Mouse (Mus musculus) layer of hippocampus, postnatal 14 days (tissue): ENCODE data around the gene Zfp61. TPM values are rescaled to one million over a fixed set of nuclear protein-coding genes. Genes with fewer than 3 reads are reported as not detected.
A peak's percentile ranks its signal among the peaks of the same experiment; 100 is the strongest.
"Not testable (repeated sequence)": the region's sequence is repeated elsewhere in the genome, so short reads cannot be mapped to it uniquely, and the experiment has no call there.

Source experiments
- DNase-seq, 2 experiments: peaks; one replicate each; pipeline ENCODE4 v3.0.0; 2021 to 2022; ENCODE audit warnings: low spot score in 2 of 2, mixed read lengths in 1 of 2
- total RNA-seq, 2 experiments: library from RNA; stranded (reverse); gene quantifications; 2 replicates each; pipeline ENCODE4 v1.2.3; 2021

Gene Zfp61
- total RNA-seq, 2 experiments from 2014 or later: 20.5 to 21.1 TPM

DNA sequence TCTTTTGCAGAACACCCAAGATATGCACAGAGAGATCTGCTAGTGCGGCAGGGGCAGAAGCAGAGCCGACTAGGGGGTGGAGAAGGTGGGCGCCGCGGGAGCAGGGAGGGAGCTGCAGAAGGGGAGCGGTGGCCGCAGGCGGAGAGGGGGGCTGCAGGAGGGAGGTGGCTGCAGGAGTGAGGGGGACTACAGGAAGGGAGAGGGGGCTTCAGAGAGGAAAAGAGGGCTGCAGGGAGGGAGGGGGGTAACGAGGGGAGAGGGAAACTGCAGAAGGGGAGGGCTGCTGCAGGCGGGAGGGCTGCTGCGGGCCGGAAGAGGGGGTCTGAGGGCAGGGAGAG, 2.4 kb downstream of the Zfp61 start:
- DNase-seq: no peak

DNA sequence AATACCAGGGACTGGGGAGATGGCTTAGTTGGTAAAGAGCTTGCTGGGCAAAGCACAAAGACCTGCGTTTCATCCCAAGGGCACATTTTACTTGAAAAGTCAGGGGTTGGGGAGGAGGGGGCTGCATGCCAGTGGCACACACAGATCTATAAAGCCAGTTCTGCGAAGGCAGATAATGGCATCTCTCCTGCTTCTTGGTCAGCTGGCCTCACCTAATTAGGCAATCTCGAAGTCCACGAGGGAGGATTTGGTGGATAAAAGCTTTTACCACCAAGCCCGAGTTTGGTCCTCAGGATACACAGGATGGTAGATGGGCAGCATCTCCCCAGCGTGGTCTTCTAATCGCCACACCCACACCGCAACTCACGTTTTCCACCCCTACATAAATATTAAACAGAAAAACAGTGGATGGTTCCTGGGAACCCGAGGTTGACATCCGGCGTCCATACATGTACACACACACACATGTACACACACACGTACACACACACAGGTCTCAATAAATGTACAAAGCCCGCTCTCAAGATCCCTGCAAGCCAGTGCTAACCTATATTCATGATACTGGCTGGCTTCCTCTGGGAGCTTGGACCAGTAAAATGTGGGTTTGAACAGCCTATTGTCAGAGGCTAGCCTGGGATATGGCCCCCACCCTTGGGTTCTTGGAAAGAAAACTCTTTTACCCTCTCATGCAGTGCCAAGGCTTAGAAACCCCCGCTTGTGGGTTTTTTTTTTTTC, 3.5 kb downstream of the Zfp61 start:
- DNase-seq: no peak

DNA sequence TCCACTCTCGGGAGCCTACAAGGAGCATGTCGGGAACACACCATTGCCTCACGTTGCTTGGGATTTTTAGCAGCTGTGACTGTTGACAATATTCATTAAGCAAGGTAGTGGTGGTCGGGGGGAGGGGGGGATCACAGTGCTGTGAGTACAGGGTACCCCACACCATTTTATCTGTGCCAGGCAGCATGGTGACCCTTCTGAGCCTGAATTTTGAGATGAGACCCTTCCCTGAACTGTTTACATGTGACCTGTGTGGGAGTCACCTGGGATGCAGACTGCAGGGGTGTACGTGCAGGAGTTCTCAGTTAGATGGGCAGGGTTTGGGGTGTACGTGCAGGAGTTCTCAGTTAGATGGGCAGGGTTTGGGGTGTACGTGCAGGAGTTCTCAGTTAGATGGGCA, 4.6 kb downstream of the Zfp61 start:
- DNase-seq: no peak

DNA sequence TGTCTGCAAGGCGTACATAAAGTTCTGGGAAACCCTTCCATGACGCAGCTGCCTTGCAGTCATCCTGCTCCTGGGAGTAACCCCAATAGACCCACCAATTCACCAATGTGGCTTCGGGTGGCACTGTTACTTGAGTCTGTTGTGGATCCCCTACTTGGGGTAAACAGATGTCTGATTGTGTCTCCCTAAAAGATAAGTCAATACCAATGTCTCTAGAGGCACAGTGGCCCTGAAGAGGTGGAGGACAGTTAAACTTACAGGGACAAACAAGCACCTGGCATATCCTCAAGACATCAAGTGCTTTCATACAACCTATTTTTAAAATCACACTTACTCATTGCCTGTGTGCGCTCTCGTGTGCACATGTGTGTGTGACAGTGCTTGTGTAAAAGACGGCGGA, 5.7 kb downstream of the Zfp61 start:
- no peak for DNase-seq

DNA sequence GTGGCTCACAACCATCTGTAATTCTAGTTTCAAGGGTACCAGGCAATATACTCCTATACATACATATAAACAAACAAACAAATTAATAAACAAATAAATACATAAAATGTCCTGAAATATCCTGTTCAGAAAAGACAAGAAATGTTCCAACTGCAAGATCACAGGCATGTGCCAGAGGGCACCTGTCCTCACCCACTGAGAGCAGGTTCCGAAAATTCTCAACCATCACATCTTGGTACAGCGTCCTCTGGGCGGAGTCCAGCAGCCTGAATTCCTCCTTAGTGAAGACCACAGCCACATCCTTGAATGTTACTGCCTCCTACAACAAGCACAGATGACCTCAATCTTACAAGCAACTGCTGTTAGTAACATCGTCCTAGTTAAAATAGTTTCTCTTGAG, 6.3 kb downstream of the Zfp61 start:
- DNase-seq: no peak

DNA sequence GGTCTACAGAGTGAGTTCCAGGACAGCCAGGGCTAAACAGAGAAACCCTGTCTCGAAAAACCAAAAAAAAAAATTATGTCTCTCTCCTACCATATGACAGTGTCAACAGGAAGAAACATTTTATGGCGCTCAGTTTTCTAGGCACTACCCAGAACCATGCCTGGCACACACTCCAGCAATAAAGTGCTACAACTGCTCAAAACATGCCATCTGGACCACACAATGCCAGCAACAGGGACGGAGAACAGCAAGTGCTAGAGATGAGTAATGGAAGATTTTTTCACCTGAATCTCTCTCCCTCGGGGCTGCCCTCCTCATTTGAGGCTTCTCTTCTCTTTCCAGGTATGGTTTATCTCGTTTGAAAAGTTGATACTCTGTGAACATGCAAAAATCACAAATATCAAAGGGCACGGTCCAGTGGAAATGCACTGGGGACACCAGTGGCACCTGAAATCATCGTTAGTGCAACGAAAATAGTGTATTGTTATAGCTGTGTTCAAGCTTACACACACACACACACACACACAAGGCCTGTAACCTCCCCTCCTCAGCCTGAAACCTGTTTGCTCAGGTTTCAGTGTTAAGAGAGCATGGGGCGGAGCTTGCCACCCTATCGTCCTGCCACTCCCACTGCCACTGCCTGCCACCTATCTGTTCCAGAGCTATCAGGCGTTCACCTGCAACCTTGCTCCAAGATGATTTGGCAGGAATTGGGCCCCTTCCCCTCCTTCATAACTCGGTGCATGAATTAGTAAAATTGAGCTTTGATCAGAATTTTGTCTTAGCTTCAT, 7.8 kb downstream of the Zfp61 start:
- DNase-seq: peak in 1 of 2 experiments; percentile 49

DNA sequence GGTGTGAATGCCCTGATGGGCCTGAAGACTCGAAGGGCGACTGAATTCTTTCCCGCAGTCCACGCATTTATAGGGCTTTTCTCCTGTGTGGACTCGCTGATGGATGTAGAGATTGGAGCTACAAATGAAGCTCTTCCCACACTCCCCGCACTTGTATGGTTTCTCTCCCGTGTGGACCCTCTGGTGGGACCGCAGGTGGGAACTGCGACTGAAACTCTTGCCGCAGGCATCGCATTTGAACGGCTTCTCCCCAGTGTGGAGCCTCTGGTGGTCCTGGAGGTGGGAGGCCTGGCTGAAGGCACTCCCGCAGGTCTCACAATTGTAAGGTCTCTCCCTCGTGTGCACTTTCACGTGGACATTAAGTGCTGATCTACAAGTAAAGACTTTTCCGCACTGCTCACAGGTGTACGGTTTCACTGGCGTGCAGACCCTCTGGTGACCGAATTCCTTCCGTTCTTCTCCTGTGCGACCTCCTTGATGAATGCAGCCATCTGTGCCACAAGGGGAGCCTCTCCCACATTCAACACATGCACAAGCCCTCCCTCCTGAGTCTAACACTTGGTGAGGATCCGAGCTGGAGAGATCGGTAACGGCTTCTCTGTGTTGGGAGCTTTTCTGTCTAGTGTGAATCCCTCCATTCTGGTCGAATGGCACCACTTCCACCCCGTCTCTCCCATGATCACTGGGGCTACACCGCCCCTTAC, 9.5 kb downstream of the Zfp61 start:
- no peak for DNase-seq

DNA sequence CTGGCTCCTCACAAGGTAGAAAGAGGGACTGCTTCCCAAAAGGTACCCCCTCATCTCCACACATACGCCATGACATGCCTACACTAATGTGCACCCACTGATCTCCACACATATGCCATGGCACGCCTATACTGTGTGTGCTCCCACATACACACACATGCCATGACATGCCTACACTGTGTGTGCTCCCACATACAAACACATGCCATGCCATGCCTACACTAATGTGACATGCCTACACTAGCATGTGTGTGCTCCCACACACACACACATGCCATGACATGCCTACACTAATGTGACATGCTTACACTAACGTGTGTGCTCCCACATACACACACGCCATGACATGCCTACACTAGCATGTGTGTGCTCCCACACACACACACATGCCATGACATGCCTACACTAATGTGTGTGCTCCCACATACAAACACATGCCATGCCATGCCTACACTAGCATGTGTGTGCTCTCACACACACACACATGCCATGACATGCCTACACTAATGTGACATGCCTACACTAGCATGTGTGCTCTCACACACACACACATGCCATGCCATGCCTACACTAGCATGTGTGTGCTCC, 10.8 kb downstream of the Zfp61 start:
- no peak for DNase-seq

DNA sequence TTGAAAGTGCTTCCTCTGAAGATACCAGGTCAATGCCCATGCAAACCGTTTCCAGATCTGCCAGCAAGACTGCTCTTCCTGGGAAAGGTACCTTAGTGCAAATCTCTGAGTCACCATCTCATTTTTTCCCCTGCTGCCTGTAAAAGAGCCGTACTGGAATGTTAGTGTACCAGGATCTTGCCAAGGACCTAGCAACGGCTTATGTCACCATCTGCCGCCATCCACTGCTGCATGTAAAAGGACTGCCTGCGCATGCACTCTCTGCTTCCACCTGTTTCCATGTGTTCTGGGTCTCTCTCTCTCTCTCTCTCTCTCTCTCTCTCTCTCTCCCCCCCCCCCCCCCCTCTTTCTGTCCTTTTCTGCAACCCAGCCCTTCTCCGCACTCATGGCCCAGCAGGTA, 12.5 kb downstream of the Zfp61 start:
- DNase-seq: peak in 1 of 2 experiments; percentile 64

DNA sequence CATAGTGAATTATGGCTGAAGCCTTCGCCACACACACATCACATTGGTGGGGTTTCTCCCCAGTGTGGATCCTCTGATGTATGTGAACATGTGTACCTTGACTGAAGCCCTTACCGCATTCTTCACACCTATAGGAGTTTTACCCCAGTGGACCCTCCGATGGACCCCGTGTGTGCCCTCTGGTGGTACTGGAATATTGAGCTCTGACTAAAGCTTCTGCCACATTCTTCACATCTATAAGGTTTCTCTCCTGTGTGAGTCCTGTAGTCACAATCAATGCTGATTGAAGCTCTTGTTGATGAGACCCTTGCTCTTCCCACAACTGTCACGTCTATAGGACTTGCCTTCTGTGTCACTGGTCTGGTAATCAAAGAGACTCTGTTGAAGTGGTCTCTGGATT, 13.4 kb downstream of the Zfp61 start:
- DNase-seq: no peak

DNA sequence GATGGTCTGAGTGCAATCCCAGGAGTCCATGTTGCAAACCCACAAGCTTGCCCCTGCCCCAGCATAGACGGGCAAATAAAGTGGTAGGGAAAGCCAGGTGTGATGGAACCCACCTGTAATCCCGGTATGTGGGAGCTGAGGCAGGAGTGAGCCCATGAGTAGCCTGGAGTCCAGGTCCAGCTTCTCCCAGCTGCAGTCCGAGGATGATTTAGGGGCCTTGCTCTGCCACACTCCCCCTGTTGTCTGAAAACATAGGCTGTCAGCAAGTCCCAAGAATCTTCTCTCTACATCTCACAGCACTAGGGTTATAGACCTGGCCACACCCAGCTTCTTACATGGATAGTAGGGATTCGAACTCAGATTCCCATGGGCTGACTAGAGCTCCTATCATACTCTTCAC, 14.1 kb downstream of the Zfp61 start:
- DNase-seq: no peak

DNA sequence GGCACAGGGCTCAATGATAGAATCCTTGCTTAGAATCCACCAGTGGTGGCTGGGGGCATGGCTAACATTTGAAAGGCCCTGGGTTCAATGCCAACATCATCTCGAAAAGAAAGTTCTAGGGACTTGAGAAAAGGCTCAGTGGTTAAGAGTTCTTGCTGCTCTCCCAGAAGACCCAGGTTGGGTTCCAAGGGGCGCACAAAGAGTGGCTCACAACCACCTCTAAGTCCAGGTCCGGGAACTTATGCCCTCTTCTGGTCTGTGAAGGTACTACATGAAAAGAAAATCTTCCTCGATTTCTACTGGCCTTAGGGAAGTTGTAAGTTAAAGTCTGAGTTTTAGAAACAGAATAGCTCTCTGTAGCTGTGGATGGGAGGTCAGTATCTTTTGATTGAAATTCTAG, 14.9 kb downstream of the Zfp61 start:
- no peak for DNase-seq

DNA sequence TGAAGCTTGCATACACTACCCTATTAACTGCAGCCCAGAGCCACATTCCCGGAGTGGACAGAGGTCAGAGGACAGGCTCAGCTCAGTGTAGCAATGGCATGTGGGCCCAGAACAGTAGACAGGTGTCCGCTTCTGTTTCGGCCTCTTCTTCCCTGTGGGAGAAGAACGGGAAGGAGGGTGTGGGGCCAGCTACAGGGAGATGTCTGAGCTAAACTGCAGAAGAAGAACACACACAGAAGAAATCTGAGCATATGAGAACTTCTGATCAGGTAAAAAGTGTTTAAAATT, 20.2 kb downstream of the Zfp61 start:
- DNase-seq: no peak

DNA sequence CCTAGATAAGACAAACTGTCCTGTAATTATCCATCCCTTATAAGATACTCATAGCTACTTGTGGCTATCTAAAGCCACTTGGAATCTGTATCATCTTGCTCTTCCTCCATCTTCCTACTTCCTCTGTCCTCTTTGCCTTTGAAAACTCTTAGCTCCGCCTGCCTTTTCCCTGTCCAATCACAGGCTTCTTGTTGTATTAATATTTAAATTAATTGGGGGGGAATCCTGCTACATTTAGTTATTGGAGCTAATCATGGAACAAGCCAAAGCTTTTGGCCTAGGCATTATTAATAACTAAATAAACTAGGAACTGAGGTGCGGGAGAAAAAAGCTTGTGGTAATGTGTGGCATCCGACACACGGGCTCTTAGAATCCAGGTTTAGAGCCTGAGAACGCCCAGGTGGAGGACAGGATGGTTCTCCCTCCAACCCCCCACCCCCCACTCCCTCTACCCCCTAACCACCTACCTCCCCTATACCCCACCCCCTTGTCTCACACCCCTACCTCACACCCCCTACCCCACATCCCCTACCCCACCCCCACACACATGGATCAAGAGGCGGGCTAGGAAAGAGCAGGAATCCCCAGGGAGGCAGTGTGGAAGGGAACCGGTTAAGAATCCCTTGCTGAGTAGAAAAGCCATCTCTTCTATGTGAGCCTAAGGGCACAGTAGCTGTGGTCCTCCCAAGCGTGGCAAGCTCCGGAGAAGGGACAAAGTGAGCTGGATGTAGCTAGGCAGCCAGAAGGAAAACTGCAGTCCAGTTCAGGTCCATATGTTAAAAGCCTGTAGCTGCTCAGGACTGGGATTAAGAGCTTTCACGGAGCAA, 20.8 kb downstream of the Zfp61 start:
- DNase-seq: no peak

DNA sequence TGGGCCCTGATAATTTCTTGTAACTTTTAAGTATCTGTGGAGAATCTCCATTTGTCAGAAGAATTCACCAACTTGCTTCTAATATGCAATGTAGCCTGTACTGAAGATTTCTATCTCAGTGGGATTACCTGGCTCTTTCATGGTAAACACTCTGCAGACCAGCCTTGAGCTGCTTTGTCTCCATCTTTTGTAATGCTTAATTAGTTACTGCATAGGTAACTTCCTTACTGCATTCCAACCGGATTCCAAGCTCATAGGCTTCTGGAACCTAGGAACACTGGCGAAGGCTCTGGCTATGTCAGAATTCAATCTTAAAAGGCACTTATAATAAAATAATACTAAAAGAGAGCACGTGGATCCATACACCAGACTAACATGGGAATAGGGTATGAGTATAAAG, 22.3 kb downstream of the Zfp61 start:
- not testable (repeated sequence) for DNase-seq

DNA sequence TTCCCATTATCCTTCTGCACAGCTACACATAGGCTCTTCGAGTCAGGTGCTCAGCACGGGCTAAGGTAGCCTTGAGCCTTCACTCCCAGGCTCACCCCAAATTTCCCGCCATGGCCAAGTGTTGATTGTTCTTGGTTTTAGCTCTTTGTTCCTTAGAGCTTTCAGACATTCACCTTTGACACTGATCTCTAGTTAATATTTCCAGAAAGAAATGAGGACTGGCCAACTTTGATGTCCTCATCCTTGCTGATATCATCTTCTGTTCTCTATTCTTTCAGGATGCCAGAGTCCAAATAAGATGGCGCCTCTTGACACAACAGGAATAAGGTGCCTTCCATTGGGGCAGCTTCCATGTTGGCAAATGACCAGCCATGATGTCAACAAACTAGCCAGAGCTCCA, 26.6 kb downstream of the Zfp61 start:
- DNase-seq: no peak

DNA sequence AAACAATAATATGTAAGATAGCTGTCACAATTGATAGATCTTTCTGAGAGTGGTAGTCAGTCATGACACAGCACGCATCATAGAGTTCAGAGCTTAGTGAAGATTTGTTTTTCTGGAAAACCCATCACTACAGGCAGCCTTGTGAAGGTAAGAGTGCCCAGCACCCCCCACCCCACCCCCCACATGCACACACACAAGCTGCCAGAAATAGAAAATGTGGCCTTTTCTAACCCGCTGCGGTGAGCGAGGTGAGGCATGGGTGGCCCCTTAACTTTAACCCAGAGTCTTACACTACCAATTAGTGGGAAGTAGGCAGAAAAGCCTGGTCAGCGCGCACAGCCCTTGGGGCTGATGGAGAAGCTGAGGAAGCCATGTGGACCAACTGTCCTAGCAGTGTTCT, 29.8 kb downstream of the Zfp61 start:
- no peak for DNase-seq

DNA sequence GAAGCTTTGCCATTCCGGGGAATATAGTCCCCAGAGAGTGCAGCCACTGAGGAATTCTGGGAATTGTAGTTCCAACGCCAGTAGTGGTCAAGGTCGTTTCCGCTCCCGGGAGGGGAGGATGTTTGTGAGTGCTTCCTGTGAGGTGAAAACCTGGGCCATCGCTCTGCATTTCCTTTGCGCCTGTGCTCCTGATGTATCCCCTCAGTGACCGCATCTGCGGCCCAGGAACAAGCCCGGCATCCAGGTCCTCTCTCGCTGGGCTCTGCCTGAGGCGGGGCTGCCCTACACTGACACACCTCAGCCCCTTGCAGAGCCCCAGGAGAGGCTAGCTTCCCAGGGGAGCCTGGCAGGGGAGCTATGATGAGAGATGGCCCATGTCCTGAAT, 30.8 kb downstream of the Zfp61 start, which contains the start of gene Zfp93:
Gene Zfp93 (plus strand): TSS at position 133 of the 385 bp plus-strand sequence.
- peak; percentile 72 to 90 for DNase-seq

DNA sequence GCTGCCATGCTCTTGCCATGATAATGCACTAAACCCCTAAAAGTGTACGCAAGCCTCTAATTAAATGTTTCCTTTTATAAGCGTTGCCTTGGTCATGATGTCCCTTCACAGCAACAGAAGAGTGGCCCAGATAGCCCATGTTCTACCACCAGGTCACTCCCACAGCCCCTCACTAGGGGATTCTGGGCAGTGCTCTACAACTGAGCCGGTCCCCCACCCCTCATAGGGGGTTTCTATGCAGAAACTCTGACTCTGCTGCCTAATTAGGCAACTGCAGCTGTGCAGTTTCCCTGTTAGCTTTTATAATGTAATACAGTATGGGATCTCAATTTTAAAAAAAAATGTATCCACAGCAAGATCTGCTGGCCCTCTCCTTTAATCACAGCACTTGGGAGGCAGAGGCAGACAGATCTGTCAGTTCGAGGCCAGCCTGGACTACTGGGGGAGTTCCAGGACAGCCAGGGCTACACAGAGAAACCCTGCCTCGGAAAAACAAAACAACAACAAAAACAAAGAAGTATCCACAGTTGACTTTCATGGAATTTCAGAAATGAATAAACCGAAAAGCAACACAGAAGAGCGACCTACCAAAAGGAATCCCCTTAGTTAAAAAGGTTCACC, 31.3 kb downstream of the Zfp61 start:
- DNase-seq: no peak

DNA sequence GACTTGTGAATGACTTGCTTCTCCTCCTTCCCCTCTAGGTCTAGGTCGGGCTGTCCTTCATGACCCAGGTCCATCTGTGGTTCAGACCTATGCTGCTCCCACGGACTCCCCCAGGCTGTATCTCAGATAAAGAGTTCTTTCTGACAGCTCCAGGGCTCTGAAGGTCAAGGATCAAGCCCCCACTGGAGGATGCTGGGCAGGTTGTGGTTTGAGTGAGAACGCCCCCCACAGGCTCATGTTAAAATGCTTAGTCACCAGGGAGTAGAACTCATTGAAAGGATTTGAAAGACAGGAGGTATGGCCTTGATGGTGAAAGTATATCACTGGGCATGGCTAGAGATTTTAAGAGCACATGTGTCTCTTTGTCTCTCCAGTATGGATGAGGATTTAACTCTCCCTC, 31.8 kb downstream of the Zfp61 start:
- DNase-seq: no peak
